Mouse (Mus musculus) heart, embryonic 11.5 days (tissue): ENCODE results near the gene Klhdc3. TPM values are rescaled to one million over a fixed set of nuclear protein-coding genes. Genes with fewer than 3 reads are reported as not detected.

ENCODE experiments used
- ATAC-seq: fragments of 200-750 bp; cut with Nextera tagmentation; replicated peaks from 2 replicates; pipeline ENCODE4 v1.8.0; 2017; ENCODE audit warnings: moderate library complexity; ENCODE audit not compliant: insufficient number of reproducible peaks, low FRiP score, low TSS enrichment
- H3K27ac ChIP-seq: fragments of 300-500 bp; sonication (generic); 2 replicates; pipeline ENCODE4 v1.5.1; 2014; ENCODE audit warnings: mild to moderate bottlenecking, low read depth, low read length
- H3K27me3 ChIP-seq: fragments of 300-500 bp; sonication (generic); 2 replicates; pipeline ENCODE4 v1.6.1; 2014; ENCODE audit warnings: mild to moderate bottlenecking, low read length, mixed read lengths; ENCODE audit not compliant: control insufficient read depth, insufficient read depth
- H3K36me3 ChIP-seq: fragments of 300-500 bp; sonication (generic); 2 replicates; pipeline ENCODE4 v1.6.1; 2014; ENCODE audit warnings: mild to moderate bottlenecking, low read length, moderate library complexity, mixed read lengths; ENCODE audit not compliant: control insufficient read depth, insufficient read depth
- H3K4me1 ChIP-seq: fragments of 300-500 bp; sonication (generic); 2 replicates; pipeline ENCODE4 v1.6.1; 2014; ENCODE audit warnings: low read length; ENCODE audit not compliant: control insufficient read depth, insufficient read depth
- H3K4me2 ChIP-seq: fragments of 300-500 bp; sonication (generic); 2 replicates; pipeline ENCODE4 v1.6.1; 2014; ENCODE audit warnings: mild to moderate bottlenecking, moderate library complexity
- H3K4me3 ChIP-seq: fragments of 300-500 bp; sonication (generic); 2 replicates; pipeline ENCODE4 v1.5.1; 2014; ENCODE audit warnings: low read depth, low read length
- H3K9ac ChIP-seq: fragments of 300-500 bp; sonication (generic); 2 replicates; pipeline ENCODE4 v1.6.1; 2014; ENCODE audit warnings: mild to moderate bottlenecking, low read depth, low read length, moderate library complexity
- H3K9me3 ChIP-seq: fragments of 300-500 bp; sonication (generic); replicated peaks from 2 replicates; pipeline ENCODE4 v1.6.1; 2016; ENCODE audit warnings: low read length; ENCODE audit not compliant: control insufficient read depth
- WGBS: fragments of 180-500 bp; shearing (Covaris S2); extraction: QIAGEN DNeasy Blood & Tissue Kit; methylation state at CpG from one replicate; pipeline ENCODE4 v1.1.7; 2014; ENCODE audit not compliant: insufficient replicate concordance; 5-methylcytosine and 5-hydroxymethylcytosine counted together
- polyA plus RNA-seq: library from polyadenylated mRNA; unstranded; fragments of >200 nt; fragmentation: Nextera tagmentation; extraction: Ambion mirVana; gene quantifications from 2 replicates; pipeline ENCODE4 v1.2.1, GENCODE M21; 2014

Klhdc3 gene
- polyA plus RNA-seq, 1 experiment from 2014 or later: 117 TPM

GRCm38 (mm10) chr17:46678416-46678815 lies 2.3 kb downstream of the Klhdc3 start, which contains the start of gene Mea1:
Gene Mea1 (plus strand): TSS chr17:46678793.
- 82% methylated on average over 8 of the region's 9 CpGs for WGBS
- H3K36me3 ChIP-seq: peaks cover 25% of the 10 kb centered on the region
- peaks cover 36% of the 10 kb centered on the region for H3K4me1 ChIP-seq
- H3K4me2 ChIP-seq: peak within 1 kb of the TSS; percentile 91
- peak within 1 kb of the TSS; percentile 85 for H3K9ac ChIP-seq
- no peaks in the 10 kb centered on the region for H3K27me3 ChIP-seq
- peak within 1 kb of the TSS; percentile 93 for H3K4me3 ChIP-seq
- no peaks in the 10 kb centered on the region for H3K9me3 ChIP-seq
- ATAC-seq: no peak
- H3K27ac ChIP-seq: peak within 1 kb of the TSS; percentile 94

DNA sequence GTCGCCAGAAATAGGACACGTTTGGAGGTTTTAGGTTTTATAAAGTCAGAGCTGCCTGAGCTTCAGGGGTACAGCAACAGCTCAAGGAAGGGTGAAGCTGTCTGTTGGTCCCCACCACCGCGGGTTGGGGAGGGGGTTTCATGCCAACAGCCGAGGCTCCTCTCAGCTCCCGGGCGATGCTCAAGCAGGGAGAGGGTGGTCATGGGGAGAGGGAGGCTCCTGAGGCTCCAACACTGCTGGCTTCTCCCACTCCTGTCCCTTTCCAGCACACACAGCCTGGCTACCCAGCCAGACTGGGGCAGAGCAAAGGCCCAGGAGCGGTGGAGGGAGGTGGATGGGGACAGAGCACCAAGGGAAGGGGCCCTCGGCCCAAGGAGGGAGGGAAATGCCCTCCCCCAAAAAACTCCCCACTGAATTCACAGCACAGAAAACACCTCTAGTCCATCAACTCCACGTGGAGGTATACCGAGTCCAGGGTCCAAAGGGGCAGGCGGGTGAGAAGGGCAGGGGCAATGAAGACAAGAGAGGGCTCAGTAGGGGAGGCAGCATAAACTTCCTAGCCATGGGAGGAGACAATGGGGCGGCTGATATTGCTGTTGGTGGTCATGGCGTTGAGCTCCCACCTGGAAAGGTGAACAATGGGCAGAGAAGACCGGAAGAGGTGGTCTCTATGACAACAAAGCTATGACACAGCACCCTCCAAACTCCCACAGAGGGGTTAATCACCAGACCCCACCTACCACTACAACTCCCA lies 6.0 kb downstream of the Klhdc3 start:
- ATAC-seq: peak; percentile 23; the same call in 1 of the 2 replicates

GRCm38 (mm10) chr17:46673850-46674529 lies 6.7 kb downstream of the Klhdc3 start, which contains the start of gene Rrp36:
Gene Rrp36 (minus strand): TSS chr17:46674352.
- peak within 1 kb of the TSS; percentile 79 for H3K9ac ChIP-seq
- peak within 1 kb of the TSS; percentile 61 for H3K27ac ChIP-seq
- WGBS: 1% methylated on average over 43 of the region's 43 CpGs
- H3K27me3 ChIP-seq: no peaks in the 10 kb centered on the region
- ATAC-seq: peak; percentile 83
- peak within 1 kb of the TSS; percentile 68 for H3K4me3 ChIP-seq
- H3K36me3 ChIP-seq: peaks cover 32% of the 10 kb centered on the region
- H3K4me2 ChIP-seq: peak within 1 kb of the TSS; percentile 85
- H3K4me1 ChIP-seq: peaks cover 25% of the 10 kb centered on the region
- no peaks in the 10 kb centered on the region for H3K9me3 ChIP-seq

More for the DNA sequence above, 6.0 kb downstream of the Klhdc3 start:
- peaks cover 32% of the 10 kb centered on the region for H3K4me1 ChIP-seq
- H3K27me3 ChIP-seq: no peaks in the 10 kb centered on the region
- H3K9me3 ChIP-seq: no peaks in the 10 kb centered on the region
- H3K9ac ChIP-seq: peak overlapping the region; percentile 79
- 18% methylated on average over 15 of the region's 15 CpGs for WGBS
- peaks cover 26% of the 10 kb centered on the region for H3K36me3 ChIP-seq
- peak overlapping the region; percentile 61 for H3K27ac ChIP-seq
- H3K4me2 ChIP-seq: peak overlapping the region; percentile 85
- H3K4me3 ChIP-seq: peak overlapping the region; percentile 68

- H3K36me3 ChIP-seq: peaks cover 15% of the 10 kb centered on the region
- no peak for ATAC-seq
- no peaks in the 10 kb centered on the region for H3K9me3 ChIP-seq
- H3K4me2 ChIP-seq: no peak overlapping the region
- peaks cover 9% of the 10 kb centered on the region for H3K4me1 ChIP-seq
- 92% methylated on average over 10 of the region's 10 CpGs for WGBS
- no peak overlapping the region for H3K4me3 ChIP-seq
- H3K27me3 ChIP-seq: no peaks in the 10 kb centered on the region
- no peak overlapping the region for H3K9ac ChIP-seq
- H3K27ac ChIP-seq: no peak overlapping the region
Observed at GRCm38 (mm10) chr17:46669911-46670310, 10.8 kb downstream of the Klhdc3 start.

DNA sequence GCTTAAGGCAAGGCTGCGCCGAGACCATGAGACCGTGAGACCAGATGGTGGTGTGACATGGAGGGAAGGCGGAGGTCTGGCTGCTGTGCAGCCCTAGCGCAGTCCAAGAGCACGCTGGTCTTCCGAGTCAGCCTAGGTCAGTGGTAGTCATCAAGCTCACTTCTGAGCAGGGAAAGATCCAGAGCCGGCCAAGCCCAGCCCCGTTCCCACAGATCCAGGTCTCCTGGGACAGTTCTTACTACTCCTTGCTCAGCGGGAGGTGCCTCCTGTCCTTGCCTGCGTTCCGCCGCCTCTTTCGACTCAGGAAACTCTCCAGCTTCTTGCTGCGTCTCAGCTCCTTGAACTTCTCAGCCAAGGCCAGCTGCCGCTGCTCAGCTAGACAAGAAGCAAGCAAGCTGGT lies 13.0 kb downstream of the Klhdc3 start:
- Histone ChIP-seq H3K27ac (no peak overlapping the region), H3K27me3 (no peaks in the 10 kb centered on the region), H3K4me3 (no peak overlapping the region), H3K4me1 (no peaks in the 10 kb centered on the region), H3K4me2 (no peak overlapping the region), H3K9ac (no peak overlapping the region), H3K9me3 (no peaks in the 10 kb centered on the region), H3K36me3 (peaks cover 33% of the 10 kb centered on the region)
- 89% methylated on average over 16 of the region's 16 CpGs for WGBS
- ATAC-seq: no peak

GRCm38 (mm10) chr17:46662730-46663129 lies 18.0 kb downstream of the Klhdc3 start:
- Histone ChIP-seq H3K9me3 (no peaks in the 10 kb centered on the region), H3K4me1 (no peaks in the 10 kb centered on the region), H3K27me3 (no peaks in the 10 kb centered on the region), H3K9ac (no peak overlapping the region), H3K36me3 (peaks cover 55% of the 10 kb centered on the region), H3K4me2 (no peak overlapping the region), H3K27ac (no peak overlapping the region), H3K4me3 (no peak overlapping the region)
- 86% methylated on average over 5 of the region's 5 CpGs for WGBS
- no peak for ATAC-seq

GRCm38 (mm10) chr17:46661981-46662380 lies 18.7 kb downstream of the Klhdc3 start:
- H3K4me3 ChIP-seq: no peak overlapping the region
- no peak for ATAC-seq
- no peak overlapping the region for H3K27ac ChIP-seq
- no peaks in the 10 kb centered on the region for H3K27me3 ChIP-seq
- 93% methylated on average over 12 of the region's 12 CpGs for WGBS
- H3K4me1 ChIP-seq: no peaks in the 10 kb centered on the region
- H3K9me3 ChIP-seq: no peaks in the 10 kb centered on the region
- H3K36me3 ChIP-seq: peaks cover 58% of the 10 kb centered on the region
- no peak overlapping the region for H3K9ac ChIP-seq
- H3K4me2 ChIP-seq: no peak overlapping the region

DNA sequence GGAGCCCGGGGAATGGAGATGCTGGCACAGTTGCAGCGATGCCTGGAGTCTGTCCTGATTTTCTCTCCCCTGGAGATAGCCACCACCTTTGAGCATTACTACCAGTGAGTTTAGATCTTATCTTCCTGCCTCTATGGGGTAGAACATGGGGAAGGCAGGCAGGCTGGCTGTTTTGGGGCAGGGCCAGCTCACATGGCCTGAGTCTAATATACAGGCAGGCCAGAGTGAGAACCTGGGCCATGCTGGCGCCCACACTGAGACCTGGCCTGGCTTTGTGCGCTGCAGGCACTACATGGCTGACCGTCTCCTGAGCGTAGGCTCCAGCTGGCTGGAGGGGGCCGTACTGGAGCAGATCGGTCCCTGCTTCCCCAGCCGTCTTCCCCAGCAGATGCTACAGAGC lies 19.4 kb downstream of the Klhdc3 start:
- no peaks in the 10 kb centered on the region for H3K27me3 ChIP-seq
- no peak overlapping the region for H3K4me3 ChIP-seq
- WGBS: 90% methylated on average over 9 of the region's 9 CpGs
- no peak overlapping the region for H3K4me2 ChIP-seq
- H3K36me3 ChIP-seq: peaks cover 58% of the 10 kb centered on the region
- no peak overlapping the region for H3K27ac ChIP-seq
- H3K9me3 ChIP-seq: no peaks in the 10 kb centered on the region
- H3K9ac ChIP-seq: no peak overlapping the region
- ATAC-seq: no peak
- no peaks in the 10 kb centered on the region for H3K4me1 ChIP-seq
